Mouse (Mus musculus) layer of hippocampus, adult 8-10 months (tissue): Measurements from ENCODE around the gene P2ry2. TPM values are rescaled to one million over a fixed set of nuclear protein-coding genes. Genes with fewer than 3 reads are reported as not detected.

Source experiments
- DNase-seq, 2 experiments: peaks; one replicate each; pipeline ENCODE4 v3.0.0; 2022; ENCODE audit warnings: low spot score in 2 of 2
- total RNA-seq, 4 experiments: library from RNA; stranded (reverse); gene quantifications; 2 replicates each; pipeline ENCODE4 v1.2.4; 2022

P2ry2 gene
- total RNA-seq, 4 experiments from 2014 or later = 0.60 to 4.5 (median 1.9) TPM

GRCm38 (mm10) chr7:101027623-101028443 is 15.2 kb upstream of the P2ry2 start:
- DNase-seq = no peak

DNA sequence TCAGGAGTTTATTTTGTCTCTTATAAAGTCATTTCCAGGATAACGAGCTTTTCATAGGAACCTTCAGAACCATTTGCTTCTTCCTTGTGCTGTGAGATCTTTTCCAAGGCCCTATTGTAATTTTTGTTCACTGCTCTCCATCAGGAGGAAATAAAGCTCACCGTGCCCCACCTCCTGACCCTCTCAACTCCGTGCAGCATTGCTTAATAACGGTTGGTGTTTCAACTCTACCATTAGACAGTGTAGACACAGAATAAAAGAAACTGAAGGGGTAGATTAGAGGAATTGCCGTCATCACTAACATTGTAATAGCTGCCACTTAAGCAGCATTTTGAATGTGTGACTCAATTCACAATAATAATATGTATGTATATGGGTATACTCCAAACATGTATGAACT is 14.2 kb upstream of the P2ry2 start:
- DNase-seq = no peak

DNA sequence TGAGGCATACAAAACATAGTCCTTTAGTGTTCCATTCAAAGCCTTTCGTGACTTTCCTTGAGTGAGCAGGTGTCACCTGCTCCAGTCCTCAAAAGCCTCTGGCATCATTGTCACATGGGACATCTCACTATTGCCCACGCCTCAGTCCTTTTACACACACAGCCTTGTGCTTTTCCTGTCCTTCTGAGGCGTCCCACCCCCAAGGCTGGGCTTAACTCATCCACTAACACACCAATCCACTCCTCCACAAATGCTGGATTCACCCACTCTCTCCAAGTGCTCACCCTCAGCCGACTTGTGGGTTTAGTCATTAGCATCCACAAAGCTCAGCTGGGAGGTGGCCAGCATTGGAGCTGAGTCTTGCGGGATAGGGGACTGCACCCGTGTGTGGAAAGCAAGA is 4.8 kb upstream of the P2ry2 start:
- DNase-seq = peak in 1 of 2 experiments; percentile 31

GRCm38 (mm10) chr7:101017021-101017461 is 4.4 kb upstream of the P2ry2 start:
- no peak for DNase-seq

DNA sequence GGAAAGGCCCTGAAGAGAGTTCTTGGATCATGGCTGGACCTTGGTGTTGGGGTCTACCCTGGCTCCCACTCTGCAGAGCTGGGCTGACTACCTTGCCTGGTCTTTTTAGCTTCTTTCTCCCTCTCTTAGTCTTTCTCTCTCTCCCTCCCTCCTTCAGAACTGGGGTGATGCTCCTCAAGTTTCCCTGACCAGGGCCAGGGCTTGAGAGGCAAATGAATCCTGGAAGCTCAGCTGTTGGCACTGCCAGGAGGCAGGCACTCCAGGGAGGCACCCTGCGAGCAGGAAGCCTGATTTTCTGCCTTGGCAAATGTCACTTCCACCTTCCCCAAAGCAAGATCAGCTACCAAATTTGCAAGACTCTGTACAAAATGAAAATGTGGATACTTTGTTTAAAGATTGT is 2.3 kb upstream of the P2ry2 start:
- DNase-seq = no peak

- no peak for DNase-seq
These were observed 1.4 kb upstream of the P2ry2 start for GRCm38 (mm10) chr7:101014041-101014440.

DNA sequence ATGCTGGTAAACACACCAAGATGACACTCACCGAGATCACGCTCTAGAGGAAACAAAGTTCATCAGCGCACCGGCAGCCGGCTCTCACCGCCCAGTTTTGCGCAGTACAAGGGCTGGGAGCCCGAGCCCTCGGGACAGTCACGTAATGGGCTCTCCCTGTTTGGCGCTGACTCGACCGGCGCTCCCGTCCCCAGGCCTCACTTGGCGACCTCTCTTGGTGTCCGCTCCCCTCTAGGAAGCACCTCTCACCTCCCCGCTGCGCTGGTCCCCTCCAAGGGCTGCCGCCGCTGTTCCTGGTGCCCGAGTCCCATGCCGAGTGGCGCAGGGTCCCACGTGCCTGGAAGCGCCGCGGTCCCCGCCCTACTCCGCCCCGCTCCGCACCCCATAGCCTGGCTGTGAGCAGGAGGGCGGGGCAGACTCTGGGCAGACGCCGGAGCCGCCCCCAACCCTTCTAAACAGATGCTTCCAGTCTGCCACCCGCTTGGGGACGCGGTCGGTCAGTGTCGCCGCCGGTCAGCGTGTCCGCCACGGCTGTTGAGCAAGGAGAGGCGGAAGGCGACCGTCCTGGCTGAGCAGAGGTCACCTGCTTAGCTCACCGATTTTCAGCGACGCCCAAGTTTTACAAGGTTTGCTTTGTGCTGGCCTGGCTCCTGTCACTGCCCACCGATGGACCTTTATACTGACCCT is 842 bp downstream of the P2ry2 start:
- no peak for DNase-seq

- no peak for DNase-seq
These were observed 1.9 kb downstream of the P2ry2 start for GRCm38 (mm10) chr7:101010741-101011140.

DNA sequence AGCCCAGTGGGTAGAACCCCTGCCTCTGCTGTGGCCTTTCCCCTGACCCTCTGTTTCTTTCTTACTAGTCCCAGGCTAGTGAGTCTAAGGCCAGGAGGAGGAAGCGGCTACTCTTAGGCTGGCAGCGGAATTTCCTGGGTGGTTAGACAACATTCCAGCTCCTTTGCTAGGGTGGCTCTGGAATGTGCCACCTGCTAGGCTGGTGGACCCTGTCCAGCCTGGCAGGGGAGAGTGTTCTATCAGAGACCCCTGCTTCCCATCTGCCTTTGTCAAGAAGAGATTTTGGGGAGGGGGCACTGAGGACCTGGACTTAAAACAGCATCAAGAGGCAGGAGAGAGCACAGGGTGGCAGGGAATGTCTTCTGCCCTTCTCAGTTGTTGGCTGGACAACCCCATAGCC is 6.5 kb downstream of the P2ry2 start:
- no peak for DNase-seq

DNA sequence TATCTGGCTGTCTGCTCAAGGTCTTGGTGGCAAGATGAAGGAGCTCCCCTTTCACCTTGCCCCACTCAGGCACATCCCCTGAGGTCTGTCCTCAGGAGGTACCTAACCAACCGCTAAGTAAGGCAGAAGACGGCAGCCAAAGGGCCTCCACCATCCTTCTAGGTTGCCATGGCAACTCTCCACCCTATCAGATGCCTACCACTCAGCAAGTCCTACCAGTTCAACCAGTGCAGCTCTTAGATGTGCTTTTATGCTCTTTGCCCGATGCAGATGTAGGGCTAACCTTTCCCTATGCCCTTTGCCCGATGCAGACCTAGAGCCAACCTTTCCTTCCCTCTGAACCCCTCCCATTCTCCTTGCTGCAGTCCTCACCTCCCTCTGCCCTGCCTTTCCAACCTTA is 7.5 kb downstream of the P2ry2 start:
- no peak for DNase-seq

GRCm38 (mm10) chr7:101003442-101004326 is 9.0 kb downstream of the P2ry2 start:
- DNase-seq = no peak

- no peak for DNase-seq
These were observed 10.4 kb downstream of the P2ry2 start for GRCm38 (mm10) chr7:101002274-101002673.

- no peak for DNase-seq
These were observed 13.0 kb downstream of the P2ry2 start for GRCm38 (mm10) chr7:100999623-101000022.

GRCm38 (mm10) chr7:100998578-100998960 is 14.1 kb downstream of the P2ry2 start:
- no peak for DNase-seq

- DNase-seq = no peak
These were observed 14.6 kb downstream of the P2ry2 start for GRCm38 (mm10) chr7:100997951-100998577.

GRCm38 (mm10) chr7:100997215-100997614 is 15.5 kb downstream of the P2ry2 start:
- DNase-seq = no peak

- DNase-seq = no peak
These were observed 16.7 kb downstream of the P2ry2 start for GRCm38 (mm10) chr7:100995951-100996350.

GRCm38 (mm10) chr7:100995260-100995864 is 17.3 kb downstream of the P2ry2 start:
- DNase-seq = no peak

GRCm38 (mm10) chr7:100993166-100993565 is 19.5 kb downstream of the P2ry2 start:
- no peak for DNase-seq

DNA sequence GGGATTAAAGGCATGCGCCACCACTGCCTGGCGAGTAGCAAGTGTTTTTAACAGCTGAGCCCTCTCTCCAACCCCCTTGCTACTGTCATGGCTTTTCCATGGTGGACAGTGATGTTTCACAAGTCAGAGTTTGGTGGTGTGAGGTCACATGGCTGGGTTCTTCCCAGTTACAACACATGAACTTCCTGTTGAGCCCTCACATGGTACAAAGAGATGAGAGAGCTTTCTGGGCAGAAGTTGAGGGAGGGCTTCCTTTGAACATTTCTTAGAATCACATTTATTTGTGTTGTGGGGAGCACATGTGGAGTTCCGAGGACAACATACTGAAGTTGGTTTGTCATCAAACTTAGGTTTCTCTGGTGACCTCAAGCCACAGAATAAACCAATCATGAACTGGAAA is 20.7 kb downstream of the P2ry2 start:
- DNase-seq = no peak
